Mouse (Mus musculus) lung, adult 18-20 months (tissue): ENCODE measurements at regions not wholly inside any gene's neighbourhood (a gene's known extent, or its start where the extent isn't known, plus 50 kb on each side); places are given as distances from the start of the nearest gene placed in this dataset.
A peak's percentile ranks its signal among the peaks of the same experiment; 100 is the strongest.

Experiments used
- DNase-seq, 2 experiments: peaks; one replicate each; pipeline ENCODE4 v3.0.0; 2022; ENCODE audit warnings: mixed read lengths in 2 of 2

DNA sequence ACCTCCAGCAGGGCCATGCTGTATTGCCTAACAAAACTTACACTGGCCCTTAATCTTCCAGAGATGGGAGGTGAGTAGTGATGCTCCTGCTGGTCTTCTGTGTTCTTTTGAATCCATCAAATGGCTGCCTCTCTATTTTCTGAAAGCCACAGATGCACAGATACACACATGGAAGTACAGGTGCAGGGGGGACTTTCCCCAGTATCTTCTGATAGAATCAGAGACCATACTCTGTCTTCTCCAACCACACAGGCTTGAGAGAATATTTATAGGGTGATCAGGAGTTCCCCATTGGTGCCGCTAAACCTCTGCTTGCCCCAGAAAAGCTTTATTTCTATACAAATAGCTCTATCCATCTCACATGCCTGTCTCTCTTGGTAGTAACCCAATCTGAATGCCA lies 133.5 kb upstream of the Tbl1xr1 start:
- DNase-seq: no peak

DNA sequence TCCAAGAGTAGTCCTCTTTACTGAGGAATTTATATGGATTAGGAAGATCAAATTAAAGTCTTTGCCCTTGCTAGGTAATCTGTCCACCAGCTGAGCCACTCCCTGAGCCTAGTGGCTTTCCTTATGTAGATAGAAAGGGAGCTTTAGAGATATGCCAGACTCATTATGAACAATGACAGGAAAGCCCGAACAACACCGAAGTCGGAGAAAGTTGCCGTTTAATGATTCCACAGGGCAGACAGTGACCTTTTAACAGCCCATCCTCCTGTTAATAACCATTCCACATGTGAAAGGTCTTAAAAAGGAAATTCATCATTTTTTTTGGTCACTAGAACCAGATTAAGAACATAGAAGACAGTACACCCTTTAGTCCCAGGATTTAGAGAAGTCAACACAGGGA lies 130.7 kb upstream of the Tbl1xr1 start:
- no peak for DNase-seq

DNA sequence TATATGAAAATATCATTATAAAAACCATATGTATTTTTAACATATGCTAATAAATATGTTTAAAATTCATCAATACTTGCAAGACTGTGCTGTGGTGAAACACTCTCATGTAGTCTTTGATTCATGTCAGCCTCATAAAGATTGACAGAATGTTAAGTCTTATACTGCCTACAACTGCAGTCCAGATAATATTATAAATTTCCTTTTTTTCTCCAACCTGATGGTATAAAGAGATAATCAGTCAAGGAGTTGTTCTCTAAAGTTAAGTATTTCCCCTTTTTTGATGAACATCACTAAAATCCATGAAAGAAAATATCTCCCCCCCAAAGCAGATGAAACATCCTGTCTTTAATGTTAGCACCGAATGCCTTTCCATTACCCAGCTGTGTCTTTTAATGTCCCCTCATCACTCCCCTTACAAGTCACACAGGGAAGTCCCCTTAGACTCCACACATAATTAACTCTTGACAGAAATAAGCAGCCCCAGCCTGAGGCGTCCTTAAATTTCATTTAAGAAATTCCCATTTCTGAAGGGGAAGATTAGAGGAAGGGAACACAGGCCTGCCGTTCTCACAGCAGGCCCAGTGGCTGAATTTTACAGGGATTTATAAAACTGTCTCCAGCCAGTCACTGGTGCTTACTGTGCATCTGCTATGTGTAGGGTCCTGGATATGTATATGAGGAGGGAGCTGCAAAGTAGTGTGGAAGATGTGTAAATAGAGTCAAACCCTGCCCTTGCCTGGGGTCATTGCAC lies 129.0 kb upstream of the Tbl1xr1 start:
- DNase-seq: no peak

DNA sequence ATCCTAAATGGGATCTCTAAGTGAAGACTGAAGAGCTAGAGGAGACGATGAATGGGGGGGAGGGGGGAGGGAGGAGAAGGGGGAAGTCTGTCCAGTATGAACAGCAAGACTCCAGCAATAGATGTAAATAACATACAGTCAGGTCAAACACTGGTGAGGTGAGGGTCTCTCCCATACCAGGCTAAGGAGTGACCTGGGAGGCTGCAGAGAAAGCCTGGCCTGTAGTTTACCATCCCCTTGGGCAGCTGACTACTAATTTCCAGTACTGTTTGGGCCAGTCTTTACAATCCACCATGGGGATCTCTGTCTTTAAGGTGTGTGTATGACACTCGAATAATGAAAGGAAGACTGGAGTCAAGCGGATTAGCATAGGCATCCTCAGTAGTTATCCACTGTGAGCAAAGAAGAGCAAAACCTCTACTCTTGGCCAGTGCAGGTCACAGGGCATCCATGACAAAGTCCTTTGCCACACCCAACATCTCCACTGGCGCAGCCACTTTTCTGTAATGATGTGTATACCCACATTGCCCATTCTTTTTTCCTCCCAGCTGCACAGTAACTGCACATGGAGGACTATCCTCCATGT lies 128.3 kb upstream of the Tbl1xr1 start:
- no peak for DNase-seq

DNA sequence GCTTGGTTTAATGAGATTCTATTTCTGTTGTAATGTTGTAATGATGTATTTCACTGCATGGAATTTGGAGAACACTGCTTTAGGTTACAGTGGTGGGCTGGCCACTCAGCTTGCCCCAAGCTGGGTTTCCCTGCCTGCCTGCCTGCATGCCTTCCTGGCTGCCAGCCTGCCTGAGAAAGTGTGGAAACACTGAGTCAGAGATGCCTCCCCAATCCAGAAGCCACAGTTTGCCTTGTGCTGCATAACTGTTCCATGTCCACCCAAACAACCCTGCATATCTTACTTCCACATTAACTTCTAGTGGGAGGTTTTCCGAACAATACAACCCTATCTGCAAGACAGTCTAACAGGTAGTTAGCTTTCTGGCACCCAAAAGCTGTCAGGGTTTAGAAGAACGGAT lies 127.0 kb upstream of the Tbl1xr1 start:
- DNase-seq: no peak

DNA sequence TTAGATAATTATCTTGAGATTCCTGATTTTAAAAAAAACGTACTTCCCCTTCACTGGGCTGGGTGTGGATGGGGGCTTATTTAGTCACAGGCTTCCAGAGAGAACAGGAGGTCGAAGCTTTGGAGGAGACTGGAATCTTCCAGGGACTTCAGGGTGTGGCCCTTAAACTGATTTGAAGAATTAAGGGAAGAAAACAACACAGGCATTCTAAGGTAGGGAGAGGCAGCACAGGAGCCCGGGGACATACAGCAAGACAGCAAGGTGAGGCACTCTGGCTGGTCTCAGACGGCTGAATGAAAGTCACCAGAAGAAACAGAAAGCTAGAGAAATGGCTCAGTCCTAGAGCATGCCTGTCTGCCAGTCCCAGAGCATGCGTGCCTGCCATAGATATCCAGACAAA lies 125.9 kb upstream of the Tbl1xr1 start:
- DNase-seq: no peak

DNA sequence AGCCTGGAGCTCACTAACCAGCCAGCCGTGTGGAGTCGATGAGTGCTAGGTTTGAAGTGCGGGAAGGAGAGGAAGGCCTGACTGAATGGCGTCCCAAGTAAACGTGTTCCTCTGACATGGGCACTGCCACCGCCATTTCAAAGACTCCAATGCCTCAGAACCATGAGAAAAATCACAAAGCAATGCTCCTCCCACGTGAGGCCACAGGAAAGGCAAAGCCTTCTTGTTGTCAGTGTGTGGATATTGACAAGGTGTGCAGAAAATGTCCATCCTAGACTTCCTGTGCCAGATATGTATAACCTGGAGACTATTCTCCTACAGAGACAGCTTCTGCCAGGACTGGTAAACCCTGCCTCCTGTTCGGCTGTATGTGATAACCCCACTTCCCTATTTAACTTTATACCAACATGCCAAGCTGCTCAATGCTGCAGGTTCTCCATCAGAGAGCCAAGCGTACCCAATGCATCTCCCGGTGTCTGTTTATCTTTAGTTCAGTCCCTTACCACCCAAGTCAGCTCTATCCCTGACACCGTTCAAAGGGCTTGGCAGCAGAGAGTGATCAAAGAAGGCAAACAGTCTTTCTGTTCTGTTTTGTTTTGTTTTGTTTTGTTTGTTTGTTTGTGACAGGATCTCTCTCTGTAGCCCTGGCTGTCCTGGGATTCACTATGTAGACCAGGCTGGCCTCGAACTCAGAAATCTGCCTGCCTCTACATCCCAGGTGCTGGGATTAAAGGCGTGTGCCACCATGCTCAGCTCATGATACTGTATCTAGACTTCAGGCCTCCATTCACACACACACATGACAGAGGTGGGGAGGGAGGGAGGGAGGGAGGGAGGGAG lies 124.8 kb upstream of the Tbl1xr1 start:
- no peak for DNase-seq

DNA sequence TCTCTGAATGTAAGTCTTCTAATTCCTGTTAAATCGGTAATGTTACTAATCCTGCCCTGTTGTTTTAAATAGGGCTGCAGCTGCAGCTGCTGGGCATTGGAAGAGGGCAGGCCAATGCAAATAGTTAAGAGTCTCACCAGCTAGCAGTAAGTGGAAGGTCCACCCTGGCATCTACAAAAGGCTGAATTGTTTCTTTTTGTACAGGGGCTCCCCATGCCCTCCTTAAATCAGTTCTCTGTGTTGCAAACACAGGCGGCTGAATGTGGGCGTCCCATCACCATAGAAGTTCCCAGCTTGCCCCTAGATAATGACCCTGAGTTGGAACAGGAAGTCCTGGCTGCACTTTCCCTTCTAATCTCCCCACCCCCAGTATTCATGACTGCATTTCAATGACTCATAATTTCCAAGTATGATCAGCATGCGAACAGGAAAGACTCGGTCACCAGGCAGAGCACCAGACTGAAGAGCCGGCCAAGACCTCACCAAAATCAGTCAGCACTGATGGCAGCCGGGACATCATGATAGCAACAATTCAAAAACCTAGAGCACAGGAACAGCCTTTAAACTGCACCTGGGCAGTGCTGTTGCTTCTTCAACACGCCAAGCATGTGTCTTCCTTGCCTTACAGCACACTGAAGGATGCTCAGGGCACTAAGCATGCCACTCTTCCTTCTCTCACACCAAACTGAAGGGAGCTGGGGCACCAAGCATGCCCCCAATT lies 123.6 kb upstream of the Tbl1xr1 start:
- DNase-seq: peak; percentile 80 to 86

DNA sequence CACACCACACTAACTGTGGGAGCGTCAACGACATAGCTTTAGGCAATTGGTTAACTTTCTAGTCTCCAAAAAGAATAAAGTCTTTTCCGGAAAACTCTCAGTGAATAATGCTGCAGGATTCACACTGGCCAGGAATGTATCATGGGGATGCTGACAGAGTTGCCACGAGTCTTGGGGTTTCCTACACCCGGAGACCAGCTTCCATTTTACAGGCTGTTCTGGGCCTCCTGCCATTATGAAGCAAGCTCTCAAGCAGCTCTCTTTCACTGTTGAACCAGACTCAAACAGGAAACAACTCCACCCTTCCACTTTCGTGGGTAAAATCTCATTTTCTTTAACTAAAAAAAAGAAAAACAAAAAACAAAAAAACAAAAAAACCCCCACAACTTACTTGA lies 123.0 kb upstream of the Tbl1xr1 start:
- DNase-seq: peak in 1 of 2 experiments; percentile 39

DNA sequence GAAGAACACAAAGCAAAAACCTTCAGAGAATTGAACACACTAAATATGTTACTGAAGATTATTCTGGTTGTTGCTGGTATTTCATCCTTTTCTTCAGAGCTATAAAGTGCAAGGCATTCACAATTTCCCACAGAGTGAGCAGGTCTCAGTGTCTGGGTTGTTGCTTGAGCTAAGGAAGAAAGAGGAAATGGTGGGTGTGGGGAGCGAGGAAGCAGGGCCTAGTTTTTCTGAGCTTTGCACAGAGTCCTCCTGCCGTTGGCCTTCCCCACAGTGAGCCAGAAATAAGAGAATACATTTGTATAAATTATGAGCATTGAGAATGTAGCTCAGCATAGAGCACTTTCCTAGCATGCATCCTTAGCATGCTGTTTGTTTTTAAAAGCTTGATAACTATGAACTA lies 120.8 kb upstream of the Tbl1xr1 start:
- no peak for DNase-seq

DNA sequence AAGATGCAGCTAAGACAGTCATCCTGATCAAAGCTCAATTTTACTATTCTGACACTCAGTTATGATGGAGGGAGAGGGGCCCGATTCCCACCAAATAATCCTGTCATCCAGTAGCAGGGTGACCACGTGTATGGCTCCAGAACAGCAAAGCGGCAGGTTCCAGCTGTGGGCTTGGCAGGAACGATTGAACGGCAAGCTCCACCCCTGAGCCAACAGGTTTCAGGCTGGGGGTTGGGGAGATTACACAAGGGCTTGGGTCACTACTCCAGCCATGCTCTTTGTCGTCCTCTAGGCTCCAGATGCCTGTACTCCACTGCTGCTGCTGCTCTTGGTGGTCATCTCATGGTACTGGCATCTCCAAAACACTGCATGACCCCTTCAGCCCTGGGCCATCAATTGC lies 119.3 kb upstream of the Tbl1xr1 start:
- DNase-seq: peak; percentile 40 to 64

DNA sequence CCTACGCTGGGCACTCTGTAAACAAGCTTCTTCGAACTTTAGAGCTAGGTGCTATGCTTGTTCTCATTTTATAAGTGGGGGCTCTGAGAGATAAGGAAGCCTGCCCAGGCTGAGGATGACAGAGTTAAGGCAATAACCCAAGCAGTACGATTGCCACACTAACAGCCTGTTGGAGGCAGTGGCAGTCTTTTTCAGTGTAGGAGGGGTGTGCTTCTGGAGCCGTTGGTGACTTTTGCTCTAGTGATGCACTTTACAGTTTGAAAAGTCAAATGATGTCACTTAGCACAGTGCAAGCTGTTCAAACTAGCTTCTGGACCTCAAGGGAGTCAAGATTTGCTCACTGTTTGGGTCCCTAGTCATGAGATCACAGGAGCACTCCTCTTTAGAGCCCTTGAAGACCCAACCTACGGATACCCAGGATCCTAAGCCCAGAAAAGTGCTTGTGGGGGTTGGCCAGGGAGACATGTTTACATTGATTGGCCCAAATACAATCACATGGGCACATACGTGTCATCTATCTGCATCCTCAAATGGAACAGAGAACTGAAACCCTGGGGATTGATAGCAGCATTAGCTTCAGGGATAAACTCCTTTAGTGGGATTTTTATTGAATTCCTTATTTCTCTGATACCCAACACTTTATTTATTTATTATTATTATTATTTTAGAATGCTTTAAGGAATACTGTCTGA lies 117.7 kb upstream of the Tbl1xr1 start:
- DNase-seq: no peak

DNA sequence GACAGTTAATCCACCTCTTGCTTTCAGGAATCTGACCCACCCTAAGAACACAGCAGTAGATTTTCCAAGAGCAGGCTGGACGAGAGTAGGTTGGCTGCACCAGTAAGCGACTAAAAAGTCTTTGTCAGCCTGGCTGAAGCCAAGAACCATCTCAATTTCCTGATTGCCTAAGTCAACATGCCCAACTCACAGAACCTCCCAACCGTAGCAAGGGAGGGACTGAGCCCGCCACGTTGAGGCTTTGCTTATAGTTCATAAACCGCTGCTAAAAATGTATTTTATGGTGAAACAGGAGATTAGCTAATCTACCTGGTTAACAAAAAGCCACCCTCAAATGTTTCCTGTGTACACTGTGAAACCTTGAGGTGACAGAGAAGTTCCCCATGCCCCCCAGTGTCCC lies 115.4 kb upstream of the Tbl1xr1 start:
- peak in 1 of 2 experiments; percentile 18 for DNase-seq

DNA sequence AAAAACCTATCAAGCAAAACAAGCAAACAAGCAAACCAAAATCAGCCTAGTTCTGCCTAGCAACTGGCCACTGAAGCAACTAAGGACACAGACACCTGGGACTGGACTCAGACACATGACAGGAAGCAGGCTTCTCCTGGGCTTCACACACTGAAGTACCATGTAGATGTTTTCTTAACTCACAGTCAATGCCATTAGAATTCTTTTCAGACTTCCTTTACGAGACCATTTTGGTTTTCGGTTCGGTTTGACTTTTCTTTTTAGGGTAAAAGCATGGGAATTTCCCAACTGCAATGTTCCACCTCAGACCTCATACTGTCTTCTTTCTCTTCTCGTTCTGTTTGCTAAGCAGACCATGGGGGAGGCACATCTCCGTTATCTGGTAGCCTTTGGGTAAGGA lies 114.7 kb upstream of the Tbl1xr1 start:
- DNase-seq: no peak

DNA sequence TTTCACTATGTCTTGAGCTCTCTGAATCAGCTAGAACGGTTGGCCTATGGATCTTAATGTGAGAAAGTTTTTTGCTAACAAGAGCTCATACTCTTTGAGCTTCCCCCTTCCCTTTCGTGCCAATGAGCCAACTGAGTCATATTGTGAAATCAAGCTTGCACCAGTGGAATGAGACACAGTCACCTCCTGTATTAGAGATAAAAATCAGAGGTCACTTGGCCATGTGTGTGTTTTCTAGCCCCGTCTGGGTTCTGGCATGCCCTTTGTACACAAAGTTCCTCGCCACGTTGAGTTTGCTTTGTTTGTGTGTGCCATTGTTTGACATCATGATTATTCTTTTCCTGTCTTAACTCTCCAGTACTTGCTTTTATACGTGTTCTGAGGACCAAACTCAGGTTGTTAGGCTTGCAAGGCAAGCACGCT lies 114.1 kb upstream of the Tbl1xr1 start:
- DNase-seq: peak; percentile 51 to 72

DNA sequence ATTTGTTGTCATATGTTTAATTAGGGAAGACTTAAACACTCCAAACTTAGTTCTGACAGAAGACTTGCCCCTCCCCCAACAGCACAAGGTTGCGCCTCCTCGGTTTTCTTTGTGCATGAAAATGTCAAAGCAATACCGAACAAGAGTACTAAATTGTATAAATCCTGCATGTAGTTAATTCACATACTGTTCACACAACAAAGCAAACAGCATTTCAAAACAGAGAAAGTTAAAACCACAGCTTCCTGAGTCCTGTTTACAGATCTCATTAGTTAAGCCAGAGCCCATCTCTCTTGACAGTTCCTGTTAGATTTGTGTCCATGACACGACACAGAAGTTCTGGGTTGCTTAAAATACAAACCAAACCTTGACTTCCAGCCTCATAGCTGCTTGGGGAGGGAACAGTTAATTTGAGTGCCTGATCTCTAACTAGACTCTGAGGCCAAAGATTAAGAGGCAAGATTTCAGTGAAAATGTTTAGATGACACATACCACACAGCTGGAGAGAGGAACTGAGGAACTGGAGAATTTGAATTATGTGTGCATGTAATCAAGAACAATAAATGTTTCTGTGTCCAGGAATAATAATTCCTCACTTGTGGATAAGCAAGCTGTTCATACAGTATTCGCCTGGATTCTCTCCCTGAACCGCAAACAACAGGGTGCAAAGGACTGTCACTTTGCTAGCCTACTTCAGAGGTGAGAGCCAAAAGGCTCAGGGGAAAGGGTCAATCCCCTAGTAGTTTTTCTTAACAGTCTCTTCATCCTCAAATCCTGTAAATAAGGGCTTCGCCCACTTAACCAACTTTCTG lies 113.3 kb upstream of the Tbl1xr1 start:
- DNase-seq: no peak

DNA sequence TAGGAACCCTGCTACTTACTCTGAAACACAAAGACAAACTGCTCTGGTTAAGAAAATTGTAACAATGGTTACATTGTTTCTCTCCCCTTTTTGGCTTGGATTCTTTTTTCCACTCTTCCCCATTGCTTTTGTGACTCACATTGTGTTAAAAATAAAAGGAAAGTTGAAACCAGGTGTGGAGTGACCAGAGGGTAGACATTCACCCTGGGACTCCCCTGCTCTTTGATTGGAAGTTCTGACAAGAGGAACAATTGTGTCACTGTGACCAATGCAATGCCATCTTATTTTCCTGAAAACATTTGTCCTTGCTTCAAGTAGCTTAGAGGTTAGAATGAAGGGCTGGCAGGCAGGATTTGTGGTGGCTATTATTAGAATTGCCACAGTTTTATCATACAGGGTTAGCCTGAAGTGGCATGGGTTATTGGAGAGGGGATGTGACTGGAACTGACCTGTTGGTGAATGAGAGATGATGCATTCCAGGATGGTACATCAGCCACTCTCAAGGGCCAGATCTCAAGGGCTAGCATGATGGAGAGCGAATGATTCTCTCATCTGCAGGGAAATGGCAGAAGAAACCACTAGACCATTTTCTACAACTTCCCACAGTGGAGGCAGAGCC lies 112.6 kb upstream of the Tbl1xr1 start:
- DNase-seq: no peak

DNA sequence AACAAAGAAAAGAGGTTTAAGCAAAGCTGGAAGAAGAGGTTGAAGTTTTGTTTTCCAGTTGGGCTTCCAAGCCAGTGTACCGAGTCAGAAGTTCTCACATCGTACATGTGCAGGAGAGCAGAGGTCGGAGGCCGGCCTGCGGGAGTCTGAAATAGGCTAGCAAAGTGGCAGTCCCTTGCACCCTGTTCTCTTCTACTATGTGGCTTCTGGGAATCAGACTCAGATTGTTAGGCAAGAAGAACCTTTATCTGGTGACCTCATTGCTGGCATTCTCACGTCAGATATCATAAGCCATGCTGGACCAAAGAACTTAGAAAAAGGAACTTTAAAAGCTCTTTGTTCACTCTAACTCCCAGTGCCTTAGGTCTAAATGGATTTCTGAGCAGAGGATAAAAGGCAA lies 112.0 kb upstream of the Tbl1xr1 start:
- DNase-seq: no peak

DNA sequence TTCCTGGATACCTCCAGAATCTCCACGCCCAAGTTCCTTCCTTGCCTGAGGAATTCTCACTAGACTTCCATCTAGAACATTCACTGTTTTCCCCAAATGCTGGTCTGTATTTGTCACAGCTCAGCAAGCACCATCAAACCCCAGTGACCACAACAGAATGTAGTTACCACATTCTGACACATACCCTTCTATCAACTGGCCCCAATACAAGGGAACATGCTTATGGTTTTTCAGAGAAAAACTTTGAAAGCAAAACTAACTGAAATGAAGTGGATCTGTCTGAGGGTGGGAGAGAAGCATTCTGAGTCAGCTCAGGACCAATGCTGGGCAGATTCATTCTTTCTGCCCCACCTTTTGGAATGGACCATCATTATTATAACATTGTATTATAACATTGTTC lies 110.9 kb upstream of the Tbl1xr1 start:
- DNase-seq: no peak

DNA sequence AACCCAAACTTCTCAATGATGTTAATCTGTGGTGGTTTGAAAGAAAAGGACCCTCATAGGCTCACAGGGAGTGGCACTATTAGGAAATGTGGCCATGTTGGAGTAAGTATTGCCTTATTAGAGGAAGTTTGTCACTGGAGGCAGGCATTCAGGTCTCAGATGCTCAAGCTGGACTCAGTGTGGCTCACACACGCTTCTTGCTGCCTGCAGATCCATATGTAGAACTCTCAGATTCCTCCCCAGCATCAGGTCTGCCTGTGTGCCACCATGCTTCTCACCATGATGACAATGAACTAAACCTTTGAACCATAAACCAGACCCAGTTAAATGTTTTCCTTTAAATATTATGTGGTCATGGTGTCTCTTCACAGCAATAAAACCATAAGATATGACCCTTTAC lies 104.7 kb upstream of the Tbl1xr1 start:
- no peak for DNase-seq

DNA sequence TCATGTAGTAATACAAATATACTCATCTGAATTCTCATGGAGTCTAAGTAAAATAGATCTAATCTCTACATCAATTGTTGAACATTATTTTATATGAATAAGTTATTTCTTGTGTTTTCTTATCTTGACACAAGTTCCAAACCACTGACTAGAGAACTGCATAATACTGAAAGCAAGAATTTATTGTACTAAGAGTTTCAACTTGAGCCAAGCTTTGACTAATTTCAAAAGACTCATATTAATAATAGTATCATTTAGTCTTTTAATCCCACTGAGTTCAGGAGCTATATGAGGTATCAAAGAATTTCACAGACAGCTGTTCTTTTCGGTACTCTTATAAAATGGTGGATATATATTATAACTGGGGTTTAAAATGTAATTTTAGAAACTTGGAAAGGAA lies 103.3 kb upstream of the Tbl1xr1 start:
- no peak for DNase-seq
